Mouse (Mus musculus): ENCODE results near the gene Itih2.

DNA sequence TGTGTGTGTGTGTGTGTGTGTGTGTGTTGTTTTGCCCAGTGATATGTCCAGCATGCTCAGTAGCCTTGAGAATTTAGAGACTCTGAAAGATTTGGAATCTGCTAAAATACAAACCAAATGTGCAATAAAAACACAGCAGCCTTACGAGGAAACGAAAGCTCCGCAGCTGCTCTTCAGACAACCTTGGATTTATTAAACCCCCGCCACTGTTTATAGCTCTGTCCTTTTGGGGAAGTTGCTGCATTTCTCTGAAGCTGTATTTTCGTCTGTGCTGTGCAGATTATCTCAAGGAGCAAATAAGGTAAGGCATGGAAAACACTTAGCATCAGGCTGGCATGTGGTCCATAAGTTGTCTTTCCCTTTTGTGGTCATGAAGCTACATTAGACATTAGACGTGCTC lies 14.3 kb upstream of the Itih2 start:
- no peak for TF ChIP-seq CTCF (IDR thresholded peaks at IDR 0.05; ENCODE audit: low read depth)
- TF ChIP-seq EP300 (IDR thresholded peaks at IDR 0.05; ENCODE audit: low read depth): no peak
